Mouse (Mus musculus) layer of hippocampus, adult 9-10 months (tissue): ENCODE data around the gene Usp3.

Experiments
- DNase-seq: peaks from one replicate; pipeline ENCODE4 v3.0.0; 2022; ENCODE audit warnings: low spot score

The Usp3 gene

GRCm38 (mm10) chr9:66603907-66604306 lies 11.0 kb upstream of the Usp3 start:
- DNase-seq: no peak

GRCm38 (mm10) chr9:66601006-66601405 lies 8.1 kb upstream of the Usp3 start:
- DNase-seq: no peak

GRCm38 (mm10) chr9:66600551-66600950 lies 7.6 kb upstream of the Usp3 start:
- DNase-seq: no peak

DNA sequence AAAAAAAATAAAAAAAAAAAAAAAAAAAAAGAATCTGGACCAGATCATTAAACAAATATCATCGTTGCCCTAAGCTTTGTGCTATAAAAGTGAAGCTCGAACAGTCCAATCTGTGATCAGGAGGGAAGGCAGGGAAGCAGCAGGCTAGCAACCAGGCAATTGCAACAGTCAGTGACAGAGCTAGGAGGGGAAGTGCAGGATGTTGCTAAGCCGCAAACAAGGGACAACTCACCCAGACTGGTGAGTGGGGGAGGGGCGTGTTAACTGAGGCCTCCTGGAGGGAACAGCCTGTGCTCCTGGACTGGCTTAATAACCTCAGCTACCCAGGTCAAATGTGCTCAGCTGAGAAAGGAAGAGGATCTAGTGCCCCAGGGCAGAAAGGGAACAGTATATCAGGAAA lies 6.6 kb upstream of the Usp3 start:
- no peak for DNase-seq

DNA sequence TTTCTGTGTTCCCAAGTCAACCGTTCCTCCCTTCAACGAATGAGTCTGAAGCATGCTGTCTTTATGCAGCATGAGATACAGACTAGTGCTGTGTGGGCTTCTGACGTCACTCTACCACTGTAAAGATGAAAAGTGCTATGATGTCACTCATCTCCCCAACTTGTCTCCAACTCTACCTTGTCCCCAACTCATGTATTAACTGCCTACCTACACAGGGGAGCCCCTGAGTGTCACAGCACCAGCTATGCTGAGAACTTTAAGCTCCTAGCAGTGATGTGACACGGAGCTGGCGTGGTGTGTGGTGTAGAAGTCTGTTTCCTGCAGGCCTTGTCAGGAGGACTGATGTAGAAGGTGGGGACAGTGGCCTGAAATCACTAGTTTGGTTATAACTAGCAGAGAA lies 5.7 kb upstream of the Usp3 start:
- no peak for DNase-seq

- no peak for DNase-seq
Observed at GRCm38 (mm10) chr9:66597480-66598215, 4.7 kb upstream of the Usp3 start.

DNA sequence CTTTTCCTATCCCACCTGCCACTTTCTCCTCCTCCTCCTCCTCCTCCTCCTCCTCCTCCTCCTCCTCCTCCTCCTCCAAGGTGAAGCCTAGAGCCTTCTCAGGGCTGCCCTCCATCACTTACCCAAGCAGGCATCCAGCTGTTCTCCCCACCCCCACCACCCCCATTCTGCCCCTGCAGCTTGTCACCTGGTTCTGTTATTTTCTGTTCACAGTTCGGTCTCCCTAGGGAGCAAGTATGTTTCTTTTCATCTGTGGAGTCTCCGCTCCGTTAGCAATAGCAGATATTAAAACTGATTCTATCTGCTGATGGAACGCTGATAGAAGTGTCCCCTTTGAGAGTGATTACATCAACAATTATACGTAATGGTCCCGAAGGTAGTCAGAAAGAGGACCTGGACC lies 4.1 kb upstream of the Usp3 start:
- no peak for DNase-seq

GRCm38 (mm10) chr9:66595722-66596675 lies 3.1 kb upstream of the Usp3 start:
- no peak for DNase-seq

DNA sequence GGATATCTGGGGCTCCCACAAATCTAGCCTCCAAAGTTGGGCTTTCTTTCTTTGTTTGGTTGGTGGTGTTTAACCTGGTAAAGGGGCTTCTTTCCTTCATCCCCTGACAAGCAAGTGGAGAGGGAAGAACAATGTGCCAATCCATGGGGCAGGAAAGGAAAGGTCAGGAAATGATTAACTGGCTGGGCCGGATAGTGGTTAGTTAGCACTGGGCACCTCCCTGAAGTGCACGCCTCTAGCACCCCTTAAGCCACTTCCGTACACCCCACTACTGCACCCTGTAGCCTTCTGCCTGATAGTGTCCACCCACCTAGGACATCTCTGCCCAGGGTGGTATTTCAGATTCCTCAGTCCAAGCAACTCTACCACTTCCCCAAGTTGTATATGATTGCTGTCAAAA lies 1.1 kb upstream of the Usp3 start:
- DNase-seq: no peak

- DNase-seq: no peak
Observed at GRCm38 (mm10) chr9:66593613-66593969, 649 bp upstream of the Usp3 start.

DNA sequence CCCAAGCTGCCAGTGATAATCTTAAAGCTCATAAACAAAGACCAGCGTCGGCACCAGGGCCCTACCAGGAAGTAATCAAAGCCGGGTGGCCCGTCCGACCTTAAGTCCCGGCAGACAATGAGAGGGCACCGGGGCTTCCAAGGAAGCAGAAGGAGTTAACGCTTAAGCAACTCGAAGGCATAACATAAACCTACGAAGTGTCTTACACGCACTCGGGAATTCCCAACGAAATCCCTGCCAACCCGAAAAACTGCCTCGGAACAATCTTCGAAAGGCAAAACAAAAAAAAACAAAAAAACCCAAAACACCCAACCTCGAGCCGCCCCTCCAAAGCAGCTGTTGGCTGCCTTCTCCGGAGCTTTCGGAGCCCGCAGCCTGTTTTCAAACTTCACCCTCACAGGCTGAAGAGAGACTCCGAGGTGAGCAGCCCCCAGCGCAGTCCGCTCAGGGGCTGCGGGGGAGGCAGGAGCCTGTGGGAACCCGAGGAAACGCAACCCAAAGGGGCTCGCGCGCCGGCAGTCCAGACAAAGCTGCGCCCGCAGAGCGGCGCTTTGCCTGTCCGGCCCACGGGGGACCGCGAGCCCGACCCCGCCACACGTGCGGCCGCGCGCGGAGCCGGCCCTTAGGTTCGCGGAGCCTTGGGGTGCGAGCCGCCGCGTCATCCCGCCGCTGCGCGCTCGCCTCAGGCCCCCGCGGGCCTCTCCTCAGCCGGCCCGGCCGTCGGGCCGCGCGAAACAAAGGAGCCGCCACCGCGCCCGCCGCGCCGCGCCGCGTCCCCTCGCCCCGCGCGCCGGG lies 894 bp downstream of the Usp3 start:
- DNase-seq: no peak

GRCm38 (mm10) chr9:66590051-66590450 lies 2.9 kb downstream of the Usp3 start:
- DNase-seq: no peak

- no peak for DNase-seq
Observed at GRCm38 (mm10) chr9:66587016-66587415, 5.9 kb downstream of the Usp3 start.

DNA sequence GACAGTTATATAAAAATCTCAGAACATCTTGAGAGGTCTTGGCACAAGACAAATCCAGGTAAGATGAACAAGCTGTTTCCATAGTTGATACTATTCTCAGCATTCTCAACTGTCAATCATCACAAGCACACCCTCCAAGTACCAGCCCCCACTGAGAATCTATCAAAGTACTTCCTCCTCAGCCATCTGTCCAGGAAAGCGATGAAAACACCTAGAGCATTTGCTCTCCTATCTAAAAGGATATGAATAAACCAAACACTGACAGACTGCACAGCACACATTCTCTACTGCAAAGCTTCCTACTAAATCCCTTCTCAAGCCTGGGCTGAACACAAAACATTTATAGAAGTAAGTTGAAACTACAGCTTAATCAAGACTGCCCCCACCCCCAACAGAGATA lies 6.4 kb downstream of the Usp3 start:
- DNase-seq: no peak

DNA sequence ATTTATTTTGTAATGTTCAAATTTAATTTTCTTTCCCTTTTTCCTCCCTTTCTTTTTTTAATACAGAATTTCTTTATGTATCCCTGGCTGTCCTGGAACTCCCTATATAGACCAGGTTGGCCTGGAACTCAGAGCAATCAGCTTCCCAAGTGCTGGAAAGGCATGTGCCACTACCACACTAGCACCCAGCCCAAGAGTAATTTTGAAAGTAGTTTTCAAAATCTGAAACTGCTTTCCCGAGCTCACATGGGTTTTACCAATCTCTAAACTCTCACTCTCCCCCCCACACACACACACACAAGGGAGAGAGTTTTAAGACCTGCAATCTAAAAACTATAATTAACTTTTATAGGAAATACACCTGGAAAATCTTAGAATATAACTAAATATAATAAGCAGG lies 7.8 kb downstream of the Usp3 start:
- DNase-seq: no peak

- no peak for DNase-seq
Observed at GRCm38 (mm10) chr9:66584176-66584575, 8.8 kb downstream of the Usp3 start.

- no peak for DNase-seq
Observed at GRCm38 (mm10) chr9:66583244-66583643, 9.7 kb downstream of the Usp3 start.

DNA sequence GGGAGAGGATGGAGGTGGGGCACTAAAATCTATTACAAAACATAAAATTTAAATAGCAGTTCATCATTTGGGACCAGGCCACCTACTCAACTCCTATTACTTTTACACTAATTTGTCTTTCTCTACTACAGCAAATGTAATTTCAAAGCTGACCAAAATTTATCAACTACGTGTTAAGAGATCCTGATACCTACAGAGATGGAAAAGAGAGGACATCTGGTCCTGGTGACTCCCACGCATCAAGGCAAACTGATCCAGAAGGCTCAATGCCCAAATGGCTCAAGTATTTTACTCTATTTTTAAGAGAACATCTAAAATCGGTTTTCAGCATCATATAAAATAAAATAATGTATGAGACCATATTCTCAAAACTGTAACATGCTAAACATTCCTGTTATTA lies 11.2 kb downstream of the Usp3 start:
- no peak for DNase-seq

DNA sequence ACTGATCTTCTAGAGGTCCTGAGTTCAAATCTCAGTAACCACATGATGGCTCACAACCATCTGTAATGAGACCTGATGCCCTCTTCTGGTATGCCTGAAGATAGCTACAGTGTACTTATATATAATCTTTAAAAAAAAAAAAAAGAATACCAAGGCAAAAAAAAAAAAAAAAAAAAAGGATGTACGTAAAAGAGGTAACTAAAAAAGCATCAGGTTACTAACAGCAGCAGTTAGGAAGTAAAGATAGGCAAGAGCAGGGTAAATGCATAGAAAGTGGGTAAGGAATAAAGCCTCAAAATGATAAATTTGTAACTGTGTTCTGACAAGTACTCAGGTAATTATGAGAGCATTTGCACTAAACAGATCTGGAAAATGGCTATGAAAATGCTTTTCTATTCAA lies 12.2 kb downstream of the Usp3 start:
- DNase-seq: no peak

- no peak for DNase-seq
Observed at GRCm38 (mm10) chr9:66575878-66576238, 17.1 kb downstream of the Usp3 start.

DNA sequence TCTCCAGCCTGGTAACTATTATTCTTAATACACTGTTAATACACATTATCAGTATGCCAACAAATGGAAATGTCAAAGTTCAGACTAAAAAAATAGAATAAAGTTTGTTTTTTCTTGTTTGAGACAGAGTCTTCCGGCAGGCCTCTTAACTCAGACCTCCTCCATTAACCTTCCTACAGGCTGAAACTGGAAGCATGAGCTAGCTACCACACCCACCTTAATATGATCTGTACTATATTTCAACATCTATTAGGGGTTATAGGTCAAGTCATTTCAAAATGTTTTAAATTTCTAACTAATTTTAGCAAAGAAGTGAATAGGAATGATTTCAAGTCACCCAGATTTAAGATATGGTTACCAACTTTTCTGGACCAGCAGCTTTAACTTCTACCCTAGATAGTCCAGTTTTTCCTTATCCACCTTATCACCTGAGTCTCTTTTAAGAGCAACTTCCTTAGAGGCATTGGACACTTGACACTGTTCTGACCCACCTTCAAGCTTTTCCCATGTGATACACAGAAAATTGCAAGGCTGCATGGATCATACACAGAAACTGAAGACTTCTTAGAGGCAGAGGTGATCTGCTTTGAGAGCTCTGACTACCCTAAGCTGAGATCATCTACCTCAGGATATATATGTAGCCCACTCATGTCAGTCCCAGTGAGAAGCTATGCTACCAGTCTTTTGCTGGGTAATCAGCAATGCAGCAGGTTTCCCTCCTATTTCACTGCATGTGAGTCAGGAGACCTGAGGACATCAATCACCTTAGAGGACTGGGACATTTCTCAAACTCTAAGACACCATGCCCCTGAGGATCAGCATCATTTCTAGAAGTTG lies 17.7 kb downstream of the Usp3 start:
- DNase-seq: no peak
